Mouse (Mus musculus): Measurements from ENCODE around the gene Hhat.

- TF ChIP-seq RAD21 (IDR thresholded peaks at IDR 0.05; ENCODE audit: low read depth, low read length), result no peak
- TF ChIP-seq EP300 (IDR thresholded peaks at IDR 0.05; ENCODE audit: low read length), result no peak
- no peak for TF ChIP-seq POLR2A (IDR thresholded peaks at IDR 0.05; ENCODE audit: low read depth, low read length)
- TF ChIP-seq USF1 (IDR thresholded peaks at IDR 0.05; ENCODE audit: low read depth, low read length), result no peak
These were observed 238.8 kb downstream of the Hhat start for GRCm38 (mm10) chr1:192532212-192532611.
